Mouse (Mus musculus) limb, embryonic 10.5 days (tissue): ENCODE results near the gene Spry1. TPM values are rescaled to one million over a fixed set of nuclear protein-coding genes. Genes with fewer than 3 reads are reported as not detected.
A peak's percentile ranks its signal among the peaks of the same experiment; 100 is the strongest.

ENCODE experiments used
- DNase-seq: peaks from one replicate; pipeline ENCODE4 v3.0.0-alpha.2; 2017; ENCODE audit warnings: low spot score
- H3K27ac ChIP-seq: fragments of 300-500 bp; sonication (generic); 2 replicates; pipeline ENCODE4 v1.5.1; 2016; ENCODE audit warnings: mild to moderate bottlenecking
- H3K27me3 ChIP-seq: fragments of 300-500 bp; sonication (generic); 2 replicates; pipeline ENCODE4 v1.6.1; 2016; ENCODE audit warnings: low read depth, mild to moderate bottlenecking; ENCODE audit not compliant: poor library complexity, severe bottlenecking
- H3K36me3 ChIP-seq: fragments of 300-500 bp; sonication (generic); 2 replicates; pipeline ENCODE4 v1.6.1; 2016; ENCODE audit warnings: mild to moderate bottlenecking, moderate library complexity
- H3K4me1 ChIP-seq: fragments of 300-500 bp; sonication (generic); 2 replicates; pipeline ENCODE4 v1.6.1; 2016
- H3K4me3 ChIP-seq: fragments of 300-500 bp; sonication (generic); 2 replicates; pipeline ENCODE4 v1.5.1; 2016; ENCODE audit warnings: mild to moderate bottlenecking, moderate library complexity
- H3K9me3 ChIP-seq: fragments of 300-500 bp; sonication (generic); replicated peaks from 2 replicates; pipeline ENCODE4 v1.6.1; 2016; ENCODE audit warnings: mild to moderate bottlenecking
- WGBS: fragments of 180-500 bp; shearing (Covaris S2); methylation state at CpG from one replicate; pipeline ENCODE4 v1.1.7; 2016; 5-methylcytosine and 5-hydroxymethylcytosine counted together
- polyA plus RNA-seq: library from polyadenylated mRNA; unstranded; fragments of >200 nt; fragmentation: Nextera tagmentation; extraction: Ambion mirVana; gene quantifications from 2 replicates; pipeline ENCODE4 v1.2.1, GENCODE M21; 2016

Spry1 gene
- polyA plus RNA-seq, 1 experiment from 2014 or later, result 28.0 TPM

- Histone ChIP-seq H3K4me1 (peaks cover 27% of the 10 kb centered on the region), H3K27ac (peak overlapping the region; percentile 25; the same call in 1 of the 2 replicates), H3K4me3 (no peak overlapping the region), H3K36me3 (no peaks in the 10 kb centered on the region), H3K9me3 (no peaks in the 10 kb centered on the region), H3K27me3 (no peaks in the 10 kb centered on the region)
- DNase-seq, result no peak
- 82% methylated on average over 10 of the region's 10 CpGs for WGBS
Observed at GRCm38 (mm10) chr3:37614878-37615650, 24.7 kb upstream of the Spry1 start.

DNA sequence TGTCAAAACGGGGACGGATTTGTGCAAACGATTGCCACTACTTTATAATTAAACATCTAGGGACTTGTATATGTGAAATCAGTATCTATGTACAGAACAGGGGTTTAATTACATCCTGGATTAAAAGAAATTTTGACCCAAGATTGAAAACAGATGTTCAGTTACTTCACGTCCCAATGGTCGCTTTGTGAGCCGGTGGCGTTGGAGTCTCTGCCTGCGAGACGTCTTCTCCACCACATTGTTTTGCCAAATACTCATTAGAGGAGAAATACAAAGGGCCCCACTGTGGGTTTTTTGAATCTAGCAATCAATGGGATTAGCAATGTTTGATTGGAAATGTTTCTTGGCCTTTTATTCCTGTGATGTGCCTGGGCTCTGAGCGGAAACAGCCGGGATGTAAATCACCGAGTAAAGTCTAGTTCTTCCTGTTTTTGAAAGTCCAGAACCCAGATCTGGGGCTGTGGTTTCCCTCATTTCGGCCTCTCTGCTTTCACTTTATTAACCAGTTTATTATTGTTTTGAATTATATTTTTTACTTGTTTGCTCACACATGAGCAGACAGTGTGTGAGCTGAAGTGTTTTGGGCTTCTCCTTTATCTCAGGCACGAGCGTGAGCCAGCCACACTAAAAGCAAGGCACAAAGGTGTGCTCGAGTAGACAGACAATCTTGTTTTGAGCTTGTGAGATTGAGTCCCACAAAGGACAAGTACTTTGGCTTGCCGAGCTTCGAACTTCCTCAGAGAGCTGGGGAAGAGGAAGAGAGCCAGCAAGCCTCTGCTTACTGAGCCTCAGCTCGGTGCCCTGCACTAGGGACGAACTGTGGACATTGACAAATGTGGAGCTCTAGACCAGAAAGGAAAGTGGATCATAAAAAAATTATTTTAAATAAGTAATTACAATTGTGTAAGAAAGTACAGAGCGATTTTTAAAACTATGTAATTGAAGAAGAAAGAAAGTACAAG lies 22.9 kb upstream of the Spry1 start:
- Histone ChIP-seq H3K36me3 (no peaks in the 10 kb centered on the region), H3K4me1 (peaks cover 27% of the 10 kb centered on the region), H3K27ac (peak overlapping the region; percentile 78), H3K9me3 (no peaks in the 10 kb centered on the region), H3K4me3 (no peak overlapping the region), H3K27me3 (no peaks in the 10 kb centered on the region)
- peak; percentile 37 for DNase-seq
- 55% methylated on average over 21 of the region's 21 CpGs for WGBS

- Histone ChIP-seq H3K4me1 (no peaks in the 10 kb centered on the region), H3K27me3 (no peaks in the 10 kb centered on the region), H3K9me3 (no peaks in the 10 kb centered on the region), H3K36me3 (no peaks in the 10 kb centered on the region), H3K27ac (no peak overlapping the region), H3K4me3 (no peak overlapping the region)
- 90% methylated on average over 6 of the region's 6 CpGs for WGBS
- peak; percentile 10 for DNase-seq
Observed at GRCm38 (mm10) chr3:37632246-37632645, 7.5 kb upstream of the Spry1 start.

DNA sequence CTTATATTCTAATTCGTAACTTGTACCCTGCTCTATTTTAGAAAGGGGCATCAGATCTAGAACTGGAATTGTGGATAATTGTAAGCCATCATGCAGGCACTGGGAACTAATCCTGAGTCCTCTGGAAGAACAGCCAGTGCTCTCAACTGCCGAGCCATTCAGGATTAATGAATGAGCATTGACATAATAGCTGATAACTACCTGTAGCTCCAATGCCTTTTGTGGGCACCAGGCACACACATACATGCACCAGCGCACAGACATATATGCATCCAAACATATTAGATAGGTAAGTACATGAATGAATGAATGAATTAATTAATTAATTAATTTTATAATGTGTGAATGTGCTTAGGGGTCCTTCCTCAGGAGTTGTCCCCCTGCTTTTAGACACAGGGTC lies 7.0 kb upstream of the Spry1 start:
- Histone ChIP-seq H3K27me3 (no peaks in the 10 kb centered on the region), H3K9me3 (no peaks in the 10 kb centered on the region), H3K4me3 (no peak overlapping the region), H3K27ac (no peak overlapping the region), H3K36me3 (no peaks in the 10 kb centered on the region), H3K4me1 (no peaks in the 10 kb centered on the region)
- peak; percentile 9 for DNase-seq
- WGBS, result 91% methylated on average over 3 of the region's 3 CpGs

DNA sequence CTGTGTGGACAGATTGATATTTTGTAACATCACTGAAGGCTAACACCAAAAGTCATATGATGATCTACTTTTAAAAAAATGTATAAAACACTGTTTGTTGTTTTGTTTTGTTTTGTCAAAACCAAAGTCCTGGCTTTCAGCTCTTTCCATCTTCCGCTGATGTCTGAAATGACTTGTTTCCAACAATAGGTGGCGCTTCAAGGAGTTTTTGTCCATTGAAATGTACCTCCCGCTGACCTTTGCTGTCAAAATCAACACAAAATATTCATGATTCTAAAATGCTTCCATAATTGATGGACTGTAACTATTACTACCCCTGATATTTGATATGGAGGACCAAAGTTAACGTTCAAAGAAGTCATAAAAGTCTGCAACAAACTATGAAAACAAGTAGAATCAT lies 5.1 kb upstream of the Spry1 start:
- Histone ChIP-seq H3K4me3 (no peak overlapping the region), H3K36me3 (no peaks in the 10 kb centered on the region), H3K27ac (no peak overlapping the region), H3K4me1 (peaks cover 4% of the 10 kb centered on the region), H3K27me3 (no peaks in the 10 kb centered on the region), H3K9me3 (no peaks in the 10 kb centered on the region)
- DNase-seq, result peak; percentile 7
- WGBS, result 40% methylated on average over 4 of the region's 4 CpGs

- H3K4me3 ChIP-seq, result no peak overlapping the region
- H3K27ac ChIP-seq, result no peak overlapping the region
- peak; percentile 20 for DNase-seq
- WGBS, result 82% methylated on average over 4 of the region's 4 CpGs
- H3K27me3 ChIP-seq, result no peaks in the 10 kb centered on the region
- H3K9me3 ChIP-seq, result no peaks in the 10 kb centered on the region
- H3K36me3 ChIP-seq, result no peaks in the 10 kb centered on the region
- peaks cover 14% of the 10 kb centered on the region for H3K4me1 ChIP-seq
Observed at GRCm38 (mm10) chr3:37636921-37637320, 2.8 kb upstream of the Spry1 start.

DNA sequence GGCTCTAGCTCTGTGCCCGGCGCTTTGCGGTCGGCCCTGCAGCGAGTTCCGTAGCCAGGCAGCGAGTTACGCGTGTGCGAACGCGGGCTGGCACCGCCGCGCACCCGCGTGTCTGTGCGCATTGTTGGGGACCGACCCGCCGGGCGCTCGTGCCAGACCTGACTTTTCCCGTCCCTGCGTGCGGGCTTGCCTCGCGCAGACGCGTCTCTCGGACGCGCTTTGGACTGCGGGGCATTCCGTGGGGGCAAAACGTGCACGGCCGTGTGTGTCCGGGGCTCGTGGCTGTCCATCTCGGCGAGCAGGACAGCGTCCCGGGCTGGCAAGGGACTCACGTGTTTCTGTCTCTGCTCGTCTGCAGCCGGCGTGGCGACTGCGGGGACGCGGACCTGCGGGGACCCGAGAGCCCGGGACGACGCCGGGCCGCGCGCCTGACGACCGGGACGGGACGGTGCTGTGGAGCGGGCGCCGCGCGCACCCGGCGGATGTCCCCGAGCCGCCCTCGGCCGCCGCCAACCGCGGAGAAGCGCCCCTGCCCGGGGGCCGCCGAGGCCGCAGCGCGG lies 495 bp downstream of the Spry1 start:
- peak overlapping the region; percentile 95 for H3K4me3 ChIP-seq
- H3K27ac ChIP-seq, result peak overlapping the region; percentile 96
- whole genome bisulfite sequencing, result 7% methylated on average over 86 of the region's 86 CpGs
- no peaks in the 10 kb centered on the region for H3K27me3 ChIP-seq
- H3K9me3 ChIP-seq, result no peaks in the 10 kb centered on the region
- DNase-seq, result peak; percentile 76
- peaks cover 37% of the 10 kb centered on the region for H3K4me1 ChIP-seq
- H3K36me3 ChIP-seq, result peaks cover 29% of the 10 kb centered on the region

GRCm38 (mm10) chr3:37640810-37641209 lies 1.1 kb downstream of the Spry1 start:
- peak overlapping the region; percentile 95 for H3K4me3 ChIP-seq
- peak; percentile 80 for DNase-seq
- peak overlapping the region; percentile 96 for H3K27ac ChIP-seq
- H3K4me1 ChIP-seq, result peaks cover 37% of the 10 kb centered on the region
- no peaks in the 10 kb centered on the region for H3K27me3 ChIP-seq
- 1% methylated on average over 42 of the region's 47 CpGs for WGBS
- H3K9me3 ChIP-seq, result no peaks in the 10 kb centered on the region
- H3K36me3 ChIP-seq, result peaks cover 35% of the 10 kb centered on the region

DNA sequence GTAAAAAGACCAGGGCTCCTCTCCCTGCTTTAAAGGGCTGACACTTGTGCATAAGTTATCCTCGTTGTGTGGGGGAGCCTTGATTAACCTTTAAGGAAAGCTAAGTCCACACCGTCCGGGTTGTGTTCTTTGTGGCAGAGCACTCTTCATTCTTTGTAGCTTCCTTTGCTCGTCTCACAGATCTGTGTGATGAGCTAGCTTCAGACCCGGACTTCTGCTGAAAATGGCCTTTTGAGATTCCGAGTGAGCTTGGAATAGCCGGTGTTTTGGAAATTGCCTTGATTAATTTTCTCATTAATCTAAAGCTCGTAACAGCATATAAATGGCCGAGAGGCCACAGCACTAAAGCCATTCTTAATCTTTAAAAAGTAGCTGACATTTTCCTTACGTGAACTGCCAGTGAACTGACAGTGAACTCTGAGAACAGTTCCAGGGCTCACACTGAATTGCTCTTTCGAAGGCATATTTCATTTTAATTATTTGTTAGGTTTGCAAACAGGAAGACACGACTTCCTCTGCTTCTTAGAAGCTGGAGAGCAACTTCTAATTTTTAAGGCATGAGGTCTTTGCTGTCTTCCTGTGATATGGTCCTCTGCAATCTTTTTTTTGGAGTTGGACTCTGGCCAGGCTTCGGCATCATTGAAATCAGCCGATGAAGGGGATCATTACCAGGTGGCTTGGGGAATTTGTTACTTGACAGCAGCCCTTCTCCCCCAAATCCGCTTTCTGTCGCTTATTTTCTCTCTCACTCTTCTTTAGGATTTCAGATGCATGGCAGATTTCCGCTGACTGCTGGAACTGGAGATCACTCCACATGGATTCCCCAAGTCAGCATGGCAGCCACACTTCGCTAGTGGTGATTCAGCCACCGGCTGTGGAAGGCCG lies 2.3 kb downstream of the Spry1 start:
- H3K27ac ChIP-seq, result peak overlapping the region; percentile 96
- peak; percentile 32 for DNase-seq
- H3K4me1 ChIP-seq, result peaks cover 37% of the 10 kb centered on the region
- H3K27me3 ChIP-seq, result no peaks in the 10 kb centered on the region
- WGBS, result 32% methylated on average over 20 of the region's 20 CpGs
- no peaks in the 10 kb centered on the region for H3K9me3 ChIP-seq
- peaks cover 44% of the 10 kb centered on the region for H3K36me3 ChIP-seq
- peak overlapping the region; percentile 95 for H3K4me3 ChIP-seq

- Histone ChIP-seq H3K36me3 (peaks cover 46% of the 10 kb centered on the region), H3K9me3 (no peaks in the 10 kb centered on the region), H3K27me3 (no peaks in the 10 kb centered on the region), H3K4me3 (peak overlapping the region; percentile 95), H3K27ac (no peak overlapping the region), H3K4me1 (peaks cover 37% of the 10 kb centered on the region)
- WGBS, result 83% methylated on average over 21 of the region's 21 CpGs
- DNase-seq, result peak; percentile 36
Observed at GRCm38 (mm10) chr3:37642681-37643214, 3.0 kb downstream of the Spry1 start.

GRCm38 (mm10) chr3:37643411-37643810 lies 3.7 kb downstream of the Spry1 start:
- peak overlapping the region; percentile 95; the same call in 1 of the 2 replicates for H3K4me3 ChIP-seq
- peaks cover 40% of the 10 kb centered on the region for H3K4me1 ChIP-seq
- no peaks in the 10 kb centered on the region for H3K9me3 ChIP-seq
- 94% methylated on average over 13 of the region's 13 CpGs for WGBS
- peak; percentile 28 for DNase-seq
- H3K27me3 ChIP-seq, result no peaks in the 10 kb centered on the region
- H3K36me3 ChIP-seq, result peaks cover 49% of the 10 kb centered on the region
- no peak overlapping the region; the same call in 1 of the 2 replicates for H3K27ac ChIP-seq

DNA sequence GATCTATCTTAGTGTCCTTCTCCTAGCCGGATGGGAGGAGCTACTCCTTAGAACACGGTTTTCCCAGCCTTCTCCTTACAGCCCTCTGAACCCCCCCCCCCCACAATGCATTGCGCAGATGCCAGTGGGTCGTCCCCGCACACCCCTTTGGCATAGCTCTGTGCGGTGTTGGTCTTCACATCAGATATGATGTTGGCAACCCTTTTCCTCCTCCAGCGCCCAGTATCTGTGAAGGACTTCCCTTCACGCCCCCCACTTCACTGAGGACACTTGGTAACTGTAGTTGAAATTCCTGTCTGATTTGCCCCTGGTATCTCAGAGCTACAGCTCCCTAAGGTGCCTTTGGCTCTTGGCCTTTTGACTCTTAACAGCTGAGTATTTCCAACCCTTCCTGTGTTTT lies 4.2 kb downstream of the Spry1 start:
- Histone ChIP-seq H3K27ac (no peak overlapping the region), H3K27me3 (no peaks in the 10 kb centered on the region), H3K4me1 (peaks cover 44% of the 10 kb centered on the region), H3K9me3 (no peaks in the 10 kb centered on the region), H3K36me3 (peaks cover 54% of the 10 kb centered on the region), H3K4me3 (no peak overlapping the region)
- DNase-seq, result peak; percentile 29
- WGBS, result 90% methylated on average over 8 of the region's 8 CpGs
